Mouse (Mus musculus): ENCODE measurements at regions not wholly inside any gene's neighbourhood (a gene's known extent, or its start where the extent isn't known, plus 50 kb on each side); places are given as distances from the start of the nearest gene placed in this dataset.
A peak's percentile ranks its signal among the peaks of the same experiment; 100 is the strongest.

- Histone ChIP-seq H3K4me1 (ENCODE audit: control insufficient read depth, insufficient read depth, low read length) (no peaks in the 10 kb centered on the region), H3K4me3 (ENCODE audit: low read depth, low read length) (no peak overlapping the region), H3K4me2 (ENCODE audit: low read depth, low read length) (no peak overlapping the region), H3K27me3 (ENCODE audit: control insufficient read depth, insufficient read depth, low read length) (no peaks in the 10 kb centered on the region), H3K27ac (replicated peaks; ENCODE audit: low read depth, low read length) (no peak overlapping the region), H3K9me3 (replicated peaks; ENCODE audit: control insufficient read depth, low read length) (no peaks in the 10 kb centered on the region), H3K36me3 (replicated peaks; ENCODE audit: control insufficient read depth, insufficient read depth, low read depth, low read length) (no peaks in the 10 kb centered on the region), H3K9ac (replicated peaks; ENCODE audit: low read length) (no peak overlapping the region)
- WGBS, result 100% methylated on average over 1 of the region's 1 CpGs
- ATAC-seq (replicated peaks; ENCODE audit: insufficient number of reproducible peaks, low FRiP score, low TSS enrichment, low read depth) (no peak), DNase-seq (ENCODE audit: low spot score) (no peak)
Measured at GRCm38 (mm10) chr13:6127311-6127710, 266.0 kb downstream of the Klf6 start.

DNA sequence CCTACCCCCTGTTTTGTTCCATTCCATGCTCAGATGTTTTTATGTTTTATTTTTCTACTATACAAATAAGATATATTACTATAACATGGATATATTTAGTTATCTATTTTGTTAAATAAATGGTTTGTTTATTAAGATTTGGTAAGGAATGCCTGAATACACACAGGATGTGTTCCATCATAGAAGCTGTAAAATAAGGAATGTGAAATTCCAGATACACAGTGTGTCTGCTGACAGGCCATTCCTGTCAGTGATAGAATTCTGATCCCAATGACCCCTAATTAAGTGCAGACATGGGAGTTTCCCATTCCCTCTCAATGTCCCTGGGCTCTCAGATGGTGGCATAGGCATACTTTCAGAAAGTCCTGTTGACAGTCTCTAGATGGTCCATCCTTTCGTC lies 267.6 kb downstream of the Klf6 start:
- no peaks in the 10 kb centered on the region for H3K9me3 ChIP-seq (replicated peaks; ENCODE audit: control insufficient read depth, low read length)
- H3K4me1 ChIP-seq (ENCODE audit: control insufficient read depth, insufficient read depth, low read length), result no peaks in the 10 kb centered on the region
- no peak overlapping the region for H3K4me3 ChIP-seq (ENCODE audit: low read depth, low read length)
- WGBS, result 60% methylated on average over 1 of the region's 1 CpGs
- ATAC-seq (replicated peaks; ENCODE audit: insufficient number of reproducible peaks, low FRiP score, low TSS enrichment, low read depth) (no peak), DNase-seq (ENCODE audit: low spot score) (no peak)
- no peak overlapping the region for H3K9ac ChIP-seq (replicated peaks; ENCODE audit: low read length)
- no peak overlapping the region for H3K27ac ChIP-seq (replicated peaks; ENCODE audit: low read depth, low read length)
- no peak overlapping the region for H3K4me2 ChIP-seq (ENCODE audit: low read depth, low read length)
- no peaks in the 10 kb centered on the region for H3K27me3 ChIP-seq (ENCODE audit: control insufficient read depth, insufficient read depth, low read length)
- no peaks in the 10 kb centered on the region for H3K36me3 ChIP-seq (replicated peaks; ENCODE audit: control insufficient read depth, insufficient read depth, low read depth, low read length)

GRCm38 (mm10) chr13:6131363-6131762 lies 270.1 kb downstream of the Klf6 start:
- Histone ChIP-seq H3K27ac (replicated peaks; ENCODE audit: low read depth, low read length) (no peak overlapping the region), H3K4me2 (ENCODE audit: low read depth, low read length) (no peak overlapping the region), H3K4me1 (ENCODE audit: control insufficient read depth, insufficient read depth, low read length) (no peaks in the 10 kb centered on the region), H3K27me3 (ENCODE audit: control insufficient read depth, insufficient read depth, low read length) (no peaks in the 10 kb centered on the region), H3K36me3 (replicated peaks; ENCODE audit: control insufficient read depth, insufficient read depth, low read depth, low read length) (no peaks in the 10 kb centered on the region), H3K4me3 (ENCODE audit: low read depth, low read length) (no peak overlapping the region), H3K9ac (replicated peaks; ENCODE audit: low read length) (no peak overlapping the region), H3K9me3 (replicated peaks; ENCODE audit: control insufficient read depth, low read length) (no peaks in the 10 kb centered on the region)
- DNase-seq (ENCODE audit: low spot score) (no peak), ATAC-seq (replicated peaks; ENCODE audit: insufficient number of reproducible peaks, low FRiP score, low TSS enrichment, low read depth) (no peak)
- 78% methylated on average over 2 of the region's 2 CpGs for WGBS

DNA sequence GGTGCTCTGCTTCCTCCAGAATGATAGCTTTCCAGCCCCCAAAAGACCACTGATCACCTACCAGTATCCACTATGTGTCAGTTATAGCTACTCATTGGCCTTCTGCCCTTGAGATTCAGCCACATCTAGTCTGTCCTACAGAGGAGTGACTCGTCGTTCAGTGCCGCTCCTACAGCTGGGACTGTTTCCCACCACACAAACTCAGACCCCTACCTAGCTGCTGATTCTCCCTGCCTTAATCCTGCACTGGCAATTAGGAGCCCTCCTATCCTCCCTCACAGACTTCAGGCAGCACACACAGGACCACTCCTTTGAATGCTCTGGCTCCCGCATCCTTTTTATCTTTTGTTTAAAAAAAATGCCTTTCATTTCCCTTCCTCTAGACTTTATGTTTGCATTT lies 275.9 kb downstream of the Klf6 start:
- H3K4me2 ChIP-seq (ENCODE audit: low read depth, low read length), result no peak overlapping the region
- no peak overlapping the region for H3K4me3 ChIP-seq (ENCODE audit: low read depth, low read length)
- ATAC-seq (replicated peaks; ENCODE audit: insufficient number of reproducible peaks, low FRiP score, low TSS enrichment, low read depth) (no peak), DNase-seq (ENCODE audit: low spot score) (no peak)
- no peaks in the 10 kb centered on the region for H3K9me3 ChIP-seq (replicated peaks; ENCODE audit: control insufficient read depth, low read length)
- 39% methylated on average over 4 of the region's 4 CpGs for WGBS
- no peaks in the 10 kb centered on the region for H3K4me1 ChIP-seq (ENCODE audit: control insufficient read depth, insufficient read depth, low read length)
- H3K27me3 ChIP-seq (ENCODE audit: control insufficient read depth, insufficient read depth, low read length), result no peaks in the 10 kb centered on the region
- H3K9ac ChIP-seq (replicated peaks; ENCODE audit: low read length), result no peak overlapping the region
- H3K27ac ChIP-seq (replicated peaks; ENCODE audit: low read depth, low read length), result no peak overlapping the region
- H3K36me3 ChIP-seq (replicated peaks; ENCODE audit: control insufficient read depth, insufficient read depth, low read depth, low read length), result no peaks in the 10 kb centered on the region

DNA sequence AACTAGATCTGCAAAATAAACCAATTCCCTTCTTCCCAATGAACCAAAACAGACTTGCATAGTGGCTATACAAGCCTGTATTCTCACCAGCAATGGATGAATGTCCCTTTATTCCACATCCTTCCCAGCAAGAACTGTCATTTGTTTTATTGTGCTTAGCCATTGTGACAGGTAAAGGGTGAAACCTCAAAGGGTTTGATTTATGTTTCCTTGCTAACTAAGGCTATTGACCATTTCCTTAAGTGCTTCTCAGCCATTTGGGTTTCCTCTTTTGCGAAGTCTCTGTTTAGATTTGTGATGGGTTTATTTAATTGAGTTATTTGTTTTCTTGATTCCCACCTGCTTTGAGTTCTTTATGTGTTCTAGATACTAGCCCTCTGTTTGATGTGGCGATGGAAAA lies 281.5 kb downstream of the Klf6 start:
- Histone ChIP-seq H3K27me3 (ENCODE audit: control insufficient read depth, insufficient read depth, low read length) (no peaks in the 10 kb centered on the region), H3K4me1 (ENCODE audit: control insufficient read depth, insufficient read depth, low read length) (no peaks in the 10 kb centered on the region), H3K27ac (replicated peaks; ENCODE audit: low read depth, low read length) (no peak overlapping the region), H3K36me3 (replicated peaks; ENCODE audit: control insufficient read depth, insufficient read depth, low read depth, low read length) (no peaks in the 10 kb centered on the region), H3K4me3 (ENCODE audit: low read depth, low read length) (no peak overlapping the region), H3K9me3 (replicated peaks; ENCODE audit: control insufficient read depth, low read length) (no peaks in the 10 kb centered on the region), H3K4me2 (ENCODE audit: low read depth, low read length) (no peak overlapping the region), H3K9ac (replicated peaks; ENCODE audit: low read length) (no peak overlapping the region)
- no peak for DNase-seq (ENCODE audit: low spot score)
- WGBS, result 83% methylated on average over 2 of the region's 2 CpGs
- no peak for ATAC-seq (replicated peaks; ENCODE audit: insufficient number of reproducible peaks, low FRiP score, low TSS enrichment, low read depth)

GRCm38 (mm10) chr13:6153657-6154056 lies 292.4 kb downstream of the Klf6 start:
- Histone ChIP-seq H3K9ac (replicated peaks; ENCODE audit: low read length) (no peak overlapping the region), H3K27ac (replicated peaks; ENCODE audit: low read depth, low read length) (no peak overlapping the region), H3K36me3 (replicated peaks; ENCODE audit: control insufficient read depth, insufficient read depth, low read depth, low read length) (no peaks in the 10 kb centered on the region), H3K4me2 (ENCODE audit: low read depth, low read length) (no peak overlapping the region), H3K4me1 (ENCODE audit: control insufficient read depth, insufficient read depth, low read length) (no peaks in the 10 kb centered on the region), H3K9me3 (replicated peaks; ENCODE audit: control insufficient read depth, low read length) (no peaks in the 10 kb centered on the region), H3K4me3 (ENCODE audit: low read depth, low read length) (no peak overlapping the region), H3K27me3 (ENCODE audit: control insufficient read depth, insufficient read depth, low read length) (no peaks in the 10 kb centered on the region)
- ATAC-seq (replicated peaks; ENCODE audit: insufficient number of reproducible peaks, low FRiP score, low TSS enrichment, low read depth) (no peak), DNase-seq (ENCODE audit: low spot score) (no peak)
- WGBS, result 77% methylated on average over 4 of the region's 4 CpGs

DNA sequence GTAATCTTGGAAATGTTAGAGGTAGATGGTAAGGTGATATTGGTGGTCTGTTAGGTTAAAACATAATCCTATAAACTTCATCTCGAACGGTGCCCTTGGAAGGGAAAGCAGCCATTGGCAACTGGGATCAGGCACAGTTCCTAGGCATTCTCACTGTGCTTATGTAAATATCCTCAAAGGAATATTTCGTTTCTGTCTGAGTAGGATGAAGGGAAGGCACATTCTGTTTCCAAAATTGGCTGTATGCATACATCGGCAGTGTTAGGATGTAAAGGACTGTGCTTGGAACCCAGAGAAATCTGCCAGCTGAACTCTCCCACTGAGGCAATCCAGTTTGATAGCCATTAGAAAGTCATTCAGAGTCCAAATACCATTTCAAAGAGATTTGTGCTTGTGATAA lies 294.9 kb downstream of the Klf6 start:
- Histone ChIP-seq H3K36me3 (replicated peaks; ENCODE audit: control insufficient read depth, insufficient read depth, low read depth, low read length) (no peaks in the 10 kb centered on the region), H3K4me3 (ENCODE audit: low read depth, low read length) (no peak overlapping the region)

DNA sequence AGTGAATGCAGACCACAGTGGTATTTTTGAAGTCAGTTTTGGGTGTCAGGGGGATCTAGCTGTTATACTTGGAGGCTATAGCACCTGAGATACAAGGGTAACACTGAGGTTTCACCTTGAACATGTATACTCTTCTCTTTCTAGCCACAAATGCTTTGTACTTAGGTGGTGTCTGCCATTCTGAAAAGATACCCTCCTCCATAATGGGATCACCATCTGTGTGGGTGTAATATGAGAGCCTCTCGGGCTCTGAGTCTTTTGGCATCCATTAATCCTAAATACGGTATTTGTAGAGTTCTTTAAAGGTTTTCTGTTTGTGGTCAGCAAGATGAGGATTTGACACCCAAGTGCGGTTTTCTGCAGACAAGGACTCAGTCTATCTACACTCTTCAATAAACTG lies 295.7 kb downstream of the Klf6 start:
- WGBS, result 27% methylated on average over 3 of the region's 3 CpGs
- no peaks in the 10 kb centered on the region for H3K9me3 ChIP-seq (replicated peaks; ENCODE audit: control insufficient read depth, low read length)

More for the DNA sequence above, 294.9 kb downstream of the Klf6 start:
- WGBS, result 79% methylated on average over 4 of the region's 4 CpGs
- H3K9me3 ChIP-seq (replicated peaks; ENCODE audit: control insufficient read depth, low read length), result no peaks in the 10 kb centered on the region
- DNase-seq (ENCODE audit: low spot score) (no peak), ATAC-seq (replicated peaks; ENCODE audit: insufficient number of reproducible peaks, low FRiP score, low TSS enrichment, low read depth) (no peak)
- H3K27ac ChIP-seq (replicated peaks; ENCODE audit: low read depth, low read length), result no peak overlapping the region
- no peak overlapping the region for H3K4me2 ChIP-seq (ENCODE audit: low read depth, low read length)
- H3K27me3 ChIP-seq (ENCODE audit: control insufficient read depth, insufficient read depth, low read length), result no peaks in the 10 kb centered on the region
- no peak overlapping the region for H3K9ac ChIP-seq (replicated peaks; ENCODE audit: low read length)
- H3K4me1 ChIP-seq (ENCODE audit: control insufficient read depth, insufficient read depth, low read length), result no peaks in the 10 kb centered on the region

More for the DNA sequence above, 295.7 kb downstream of the Klf6 start:
- DNase-seq (ENCODE audit: low spot score), result peak; percentile 13
- Histone ChIP-seq H3K27me3 (ENCODE audit: control insufficient read depth, insufficient read depth, low read length) (no peaks in the 10 kb centered on the region), H3K4me3 (ENCODE audit: low read depth, low read length) (no peak overlapping the region), H3K36me3 (replicated peaks; ENCODE audit: control insufficient read depth, insufficient read depth, low read depth, low read length) (no peaks in the 10 kb centered on the region), H3K9ac (replicated peaks; ENCODE audit: low read length) (no peak overlapping the region), H3K27ac (replicated peaks; ENCODE audit: low read depth, low read length) (no peak overlapping the region), H3K4me2 (ENCODE audit: low read depth, low read length) (no peak overlapping the region), H3K4me1 (ENCODE audit: control insufficient read depth, insufficient read depth, low read length) (no peaks in the 10 kb centered on the region)
- ATAC-seq (replicated peaks; ENCODE audit: insufficient number of reproducible peaks, low FRiP score, low TSS enrichment, low read depth), result no peak

All from embryonic facial prominence, embryonic 11.5 days (tissue).